Mouse (Mus musculus) olfactory bulb, adult 2 months (tissue): Measurements from ENCODE around the gene Rsc1a1.

ENCODE experiments used
- CTCF ChIP-seq: fragments of 200-500 bp; IDR thresholded peaks from 2 replicates; pipeline ENCODE4 v1.5.1; 2012; ENCODE audit warnings: low read depth, mild to moderate bottlenecking, low read length, moderate library complexity; ENCODE audit not compliant: insufficient read depth
- POLR2A ChIP-seq: fragments of 200-500 bp; IDR thresholded peaks from 2 replicates; pipeline ENCODE4 v1.6.1; 2012; ENCODE audit warnings: mild to moderate bottlenecking, low read depth, low read length, moderate library complexity; ENCODE audit not compliant: insufficient read depth

GRCm38 (mm10) chr4:141645988-141646387 is 39.4 kb downstream of the Rsc1a1 start:
- TF ChIP-seq CTCF (no peak), POLR2A (no peak)
